Mouse (Mus musculus): Measurements from ENCODE around the gene Camp.

Camp gene

GRCm38 (mm10) chr9:109863085-109863484 lies 13.7 kb upstream of the Camp start:
- Histone ChIP-seq H3K4me3 (replicated peaks; ENCODE audit: low read length) (no peak overlapping the region), H3K36me3 (ENCODE audit: insufficient read depth, low read length) (no peaks in the 10 kb centered on the region), H3K4me1 (replicated peaks; ENCODE audit: low read depth, low read length) (0 out of 2 replicates have a peak, but pooled peaks cover 6% of the 10 kb centered on the region), H3K27me3 (ENCODE audit: insufficient read depth, low read length) (peaks cover 28% of the 10 kb centered on the region), H3K9me3 (ENCODE audit: low read length) (no peaks in the 10 kb centered on the region)
- no peak for TF ChIP-seq POU5F1 (IDR thresholded peaks at IDR 0.05; ENCODE audit: borderline replicate concordance, low read length)

- no peaks in the 10 kb centered on the region for H3K9me3 ChIP-seq (ENCODE audit: low read length)
- TF ChIP-seq CTCF (conservative IDR thresholded peaks at IDR 0.05; ENCODE audit: low read length) (peak; percentile 86), POU5F1 (IDR thresholded peaks at IDR 0.05; ENCODE audit: borderline replicate concordance, low read length) (no peak), NANOG (IDR thresholded peaks at IDR 0.05; ENCODE audit: borderline replicate concordance, low read length) (no peak)
- H3K4me3 ChIP-seq (replicated peaks; ENCODE audit: low read length): no peak overlapping the region
- 0 out of 2 replicates have a peak, but pooled peaks cover 6% of the 10 kb centered on the region for H3K4me1 ChIP-seq (replicated peaks; ENCODE audit: low read depth, low read length)
- H3K36me3 ChIP-seq (ENCODE audit: insufficient read depth, low read length): no peaks in the 10 kb centered on the region
- H3K27me3 ChIP-seq (ENCODE audit: insufficient read depth, low read length): peaks cover 28% of the 10 kb centered on the region
Measured at GRCm38 (mm10) chr9:109862397-109863044, 13.1 kb upstream of the Camp start.

DNA sequence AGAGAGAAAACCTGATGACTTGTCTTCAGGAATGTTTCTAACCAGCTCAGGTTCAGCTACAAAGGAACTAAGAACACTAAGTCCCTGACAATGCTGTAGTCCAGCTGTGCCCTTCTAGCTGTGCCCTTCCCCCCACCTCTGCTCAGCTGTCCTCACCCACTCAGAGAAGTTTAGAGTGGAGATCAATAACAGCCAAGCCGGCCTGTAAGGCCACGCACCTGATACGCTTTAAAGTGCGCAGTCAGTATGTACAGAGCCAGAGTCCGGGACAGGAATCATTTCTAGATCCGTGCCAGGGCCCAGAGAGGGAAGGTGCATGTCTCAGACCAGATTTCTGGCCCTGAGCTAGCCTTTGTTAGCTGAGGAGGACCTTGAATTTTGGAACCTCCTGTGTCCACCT lies 6.5 kb upstream of the Camp start:
- H3K9me3 ChIP-seq (ENCODE audit: low read length): no peaks in the 10 kb centered on the region
- no peaks in the 10 kb centered on the region for H3K36me3 ChIP-seq (ENCODE audit: insufficient read depth, low read length)
- 0 out of 2 replicates have a peak, but pooled peaks cover 3% of the 10 kb centered on the region for H3K4me1 ChIP-seq (replicated peaks; ENCODE audit: low read depth, low read length)
- H3K27me3 ChIP-seq (ENCODE audit: insufficient read depth, low read length): peaks cover 3% of the 10 kb centered on the region; the same call in 1 of the 2 replicates
- H3K4me3 ChIP-seq (replicated peaks; ENCODE audit: low read length): no peak overlapping the region
- TF ChIP-seq NANOG (IDR thresholded peaks at IDR 0.05; ENCODE audit: borderline replicate concordance, low read length) (no peak), CTCF (conservative IDR thresholded peaks at IDR 0.05; ENCODE audit: low read length) (no peak), POU5F1 (IDR thresholded peaks at IDR 0.05; ENCODE audit: borderline replicate concordance, low read length) (no peak)

GRCm38 (mm10) chr9:109854341-109854740 lies 4.9 kb upstream of the Camp start:
- H3K4me3 ChIP-seq (replicated peaks; ENCODE audit: low read length): no peak overlapping the region
- TF ChIP-seq POU5F1 (IDR thresholded peaks at IDR 0.05; ENCODE audit: borderline replicate concordance, low read length): no peak
- no peak for TF ChIP-seq CTCF (conservative IDR thresholded peaks at IDR 0.05; ENCODE audit: low read length)
- TF ChIP-seq NANOG (IDR thresholded peaks at IDR 0.05; ENCODE audit: borderline replicate concordance, low read length): no peak
- no peaks in the 10 kb centered on the region for H3K9me3 ChIP-seq (ENCODE audit: low read length)
- peaks cover under 1% of the 10 kb centered on the region; the same call in 1 of the 2 replicates for H3K27me3 ChIP-seq (ENCODE audit: insufficient read depth, low read length)
- H3K4me1 ChIP-seq (replicated peaks; ENCODE audit: low read depth, low read length): 0 out of 2 replicates have a peak, but pooled peaks cover 3% of the 10 kb centered on the region
- H3K36me3 ChIP-seq (ENCODE audit: insufficient read depth, low read length): no peaks in the 10 kb centered on the region

- TF ChIP-seq NANOG (IDR thresholded peaks at IDR 0.05; ENCODE audit: borderline replicate concordance, low read length): no peak
- TF ChIP-seq CTCF (conservative IDR thresholded peaks at IDR 0.05; ENCODE audit: low read length): no peak
- no peak for TF ChIP-seq POU5F1 (IDR thresholded peaks at IDR 0.05; ENCODE audit: borderline replicate concordance, low read length)
- no peaks in the 10 kb centered on the region for H3K9me3 ChIP-seq (ENCODE audit: low read length)
Measured at GRCm38 (mm10) chr9:109850099-109850498, 682 bp upstream of the Camp start.

DNA sequence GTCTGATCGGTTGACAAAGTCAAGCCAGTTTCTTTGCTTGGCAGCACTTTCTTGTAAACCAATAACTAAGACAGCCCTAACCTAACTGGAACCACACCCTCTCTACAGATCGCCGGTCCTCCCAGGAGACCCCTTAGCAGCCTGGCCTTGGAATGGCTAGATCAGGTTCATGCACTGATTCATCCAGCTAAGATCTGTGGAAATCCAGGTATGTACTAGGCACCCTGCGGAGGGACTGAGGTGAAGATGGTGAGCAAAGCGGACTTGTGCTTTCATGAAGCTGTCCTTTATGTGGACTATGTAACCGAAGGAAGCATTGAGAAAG lies 16.4 kb downstream of the Camp start:
- H3K9me3 ChIP-seq (ENCODE audit: low read length): no peaks in the 10 kb centered on the region
- TF ChIP-seq NANOG (IDR thresholded peaks at IDR 0.05; ENCODE audit: borderline replicate concordance, low read length): no peak
- TF ChIP-seq CTCF (conservative IDR thresholded peaks at IDR 0.05; ENCODE audit: low read length): no peak
- TF ChIP-seq POU5F1 (IDR thresholded peaks at IDR 0.05; ENCODE audit: borderline replicate concordance, low read length): no peak
- peak overlapping the region; percentile 90 for H3K4me3 ChIP-seq (replicated peaks; ENCODE audit: low read length)
- peaks cover 7% of the 10 kb centered on the region for H3K4me1 ChIP-seq (replicated peaks; ENCODE audit: low read depth, low read length)
- H3K27me3 ChIP-seq (ENCODE audit: insufficient read depth, low read length): no peaks in the 10 kb centered on the region
- H3K36me3 ChIP-seq (ENCODE audit: insufficient read depth, low read length): peaks cover 30% of the 10 kb centered on the region

More at GRCm38 (mm10) chr9:109850099-109850498, 682 bp upstream of the Camp start:
- H3K36me3 ChIP-seq (ENCODE audit: insufficient read depth, low read length): no peaks in the 10 kb centered on the region
- no peak overlapping the region for H3K4me3 ChIP-seq (replicated peaks; ENCODE audit: low read length)
- no peaks in the 10 kb centered on the region for H3K4me1 ChIP-seq (replicated peaks; ENCODE audit: low read depth, low read length)
- H3K27me3 ChIP-seq (ENCODE audit: insufficient read depth, low read length): peaks cover 2% of the 10 kb centered on the region; the same call in 1 of the 2 replicates

DNA sequence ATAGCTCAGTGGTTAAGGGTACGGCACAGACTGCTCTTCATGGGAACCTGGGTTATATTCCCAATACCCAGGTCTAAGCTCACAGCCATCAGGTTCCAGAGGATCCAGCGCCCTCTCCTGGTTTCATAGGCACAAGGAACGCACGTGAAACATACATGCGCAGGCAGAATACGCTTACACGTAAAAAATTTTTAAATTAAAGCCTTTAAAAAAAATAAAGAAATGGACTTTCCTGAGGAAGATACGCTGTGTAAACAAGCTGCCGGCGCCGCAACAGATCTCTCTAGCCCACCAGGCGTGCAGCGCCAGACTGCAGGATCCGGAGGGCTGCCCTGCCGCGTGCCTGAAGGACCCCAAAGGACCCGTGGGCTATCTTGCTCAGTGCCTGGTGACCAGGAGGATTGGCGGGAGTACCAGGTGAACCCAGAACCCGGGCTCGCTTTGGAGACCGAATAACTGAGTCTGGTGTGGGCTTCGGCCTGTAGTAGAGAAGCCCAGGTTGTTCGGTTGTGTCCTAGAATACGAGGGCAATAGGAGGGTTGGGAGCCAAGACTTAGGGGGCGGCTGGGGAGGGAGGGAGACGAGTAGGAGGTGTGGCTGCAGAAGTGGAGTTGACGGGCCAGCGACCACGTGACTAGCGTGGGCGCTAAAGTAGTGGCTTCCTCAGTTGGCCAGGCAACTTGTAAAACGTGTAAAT lies 16.9 kb downstream of the Camp start, which contains the start of gene Nme6:
Gene Nme6 (plus strand): TSS at position 359 of the 697 bp plus-strand sequence.
- Histone ChIP-seq H3K36me3 (ENCODE audit: insufficient read depth, low read length) (peaks cover 30% of the 10 kb centered on the region), H3K9me3 (ENCODE audit: low read length) (no peaks in the 10 kb centered on the region), H3K27me3 (ENCODE audit: insufficient read depth, low read length) (no peaks in the 10 kb centered on the region), H3K4me3 (replicated peaks; ENCODE audit: low read length) (peak within 1 kb of the TSS; percentile 90), H3K4me1 (replicated peaks; ENCODE audit: low read depth, low read length) (peaks cover 7% of the 10 kb centered on the region)
- peak; percentile 64 for TF ChIP-seq CTCF (conservative IDR thresholded peaks at IDR 0.05; ENCODE audit: low read length)
- no peak for TF ChIP-seq NANOG (IDR thresholded peaks at IDR 0.05; ENCODE audit: borderline replicate concordance, low read length)
- no peak for TF ChIP-seq POU5F1 (IDR thresholded peaks at IDR 0.05; ENCODE audit: borderline replicate concordance, low read length)

GRCm38 (mm10) chr9:109826181-109826580 lies 23.2 kb downstream of the Camp start:
- Histone ChIP-seq H3K4me3 (replicated peaks; ENCODE audit: low read length) (no peak overlapping the region), H3K9me3 (ENCODE audit: low read length) (no peaks in the 10 kb centered on the region), H3K27me3 (ENCODE audit: insufficient read depth, low read length) (no peaks in the 10 kb centered on the region), H3K36me3 (ENCODE audit: insufficient read depth, low read length) (peaks cover 5% of the 10 kb centered on the region), H3K4me1 (replicated peaks; ENCODE audit: low read depth, low read length) (no peaks in the 10 kb centered on the region)
- TF ChIP-seq NANOG (IDR thresholded peaks at IDR 0.05; ENCODE audit: borderline replicate concordance, low read length) (no peak), CTCF (conservative IDR thresholded peaks at IDR 0.05; ENCODE audit: low read length) (no peak), POU5F1 (IDR thresholded peaks at IDR 0.05; ENCODE audit: borderline replicate concordance, low read length) (no peak)
